Mouse (Mus musculus) ES-E14 (cell line): ENCODE results near the gene Gja8.

Experiments
- CHD2 ChIP-seq: IDR thresholded peaks from 2 replicates; pipeline ENCODE4 v1.6.1; 2014; ENCODE audit warnings: mild to moderate bottlenecking, low read depth, low read length, inconsistent platforms
- MAFK ChIP-seq: IDR thresholded peaks from 2 replicates; pipeline ENCODE4 v1.6.1; 2014; ENCODE audit warnings: mild to moderate bottlenecking, low read depth, low read length, inconsistent platforms; ENCODE audit not compliant: insufficient read depth
- ZNF384 ChIP-seq: IDR thresholded peaks from 2 replicates; pipeline ENCODE4 v1.6.1; 2012; ENCODE audit warnings: low read depth, low read length, inconsistent platforms

DNA sequence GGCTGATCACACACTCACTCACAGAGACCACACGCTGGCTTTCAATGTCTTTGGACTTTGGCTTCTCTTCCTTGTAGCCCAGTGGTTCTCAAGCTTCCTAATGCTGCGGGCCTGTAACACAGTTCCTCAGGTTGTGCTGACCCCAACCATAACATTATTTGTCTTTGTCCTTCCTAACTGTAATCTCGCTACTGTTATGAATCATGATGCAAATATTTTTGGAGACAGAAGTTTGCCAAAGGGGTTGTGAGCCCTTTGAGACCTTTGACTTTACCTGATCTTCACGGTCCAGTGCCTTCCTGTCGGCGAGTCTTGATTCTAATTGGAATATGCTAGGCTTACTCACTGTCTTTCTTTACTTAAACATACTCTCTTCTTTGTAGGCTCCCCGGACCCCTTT lies 48.6 kb upstream of the Gja8 start:
- TF ChIP-seq CHD2 (no peak), MAFK (no peak), ZNF384 (no peak)
